Mouse (Mus musculus) small intestine, adult 2 months (tissue): ENCODE measurements around the gene Cabp2. TPM values are rescaled to one million over a fixed set of nuclear protein-coding genes. Genes with fewer than 3 reads are reported as not detected.

Source experiments
- H3K27ac ChIP-seq: fragments of 200-500 bp; 2 replicates; pipeline ENCODE4 v1.5.1; 2012; ENCODE audit warnings: low read depth, low read length, control low read depth, inconsistent platforms; ENCODE audit not compliant: insufficient read depth
- H3K27me3 ChIP-seq: fragments of 200-500 bp; 2 replicates; pipeline ENCODE4 v1.6.1; 2012; ENCODE audit warnings: mild to moderate bottlenecking, moderate library complexity, low read length, inconsistent platforms; ENCODE audit not compliant: control insufficient read depth, insufficient read depth
- H3K36me3 ChIP-seq: fragments of 200-500 bp; 2 replicates; pipeline ENCODE4 v1.6.1; 2012; ENCODE audit warnings: mild to moderate bottlenecking, low read length, control low read depth, inconsistent platforms; ENCODE audit not compliant: control insufficient read depth, insufficient read depth
- H3K4me1 ChIP-seq: fragments of 200-500 bp; 2 replicates; pipeline ENCODE4 v1.6.1; 2012; ENCODE audit warnings: low read length, inconsistent platforms, mixed read lengths; ENCODE audit not compliant: control insufficient read depth, insufficient read depth, insufficient read length
- H3K4me3 ChIP-seq: fragments of 200-500 bp; 2 replicates; pipeline ENCODE4 v1.5.1; 2012; ENCODE audit warnings: low read depth, mild to moderate bottlenecking, control low read depth, inconsistent platforms, low read length, moderate library complexity
- CTCF ChIP-seq: fragments of 200-500 bp; IDR thresholded peaks from 2 replicates; pipeline ENCODE4 v1.5.1; 2012; ENCODE audit warnings: low read depth, mild to moderate bottlenecking, control low read depth, inconsistent platforms, low read length, moderate library complexity, mixed read lengths; ENCODE audit not compliant: insufficient replicate concordance, insufficient read length; ENCODE audit errors: extremely low read depth
- POLR2A ChIP-seq: fragments of 200-500 bp; IDR thresholded peaks from 2 replicates; pipeline ENCODE4 v1.6.1; 2012; ENCODE audit warnings: low read depth, mild to moderate bottlenecking, control low read depth, inconsistent platforms, low read length, moderate library complexity
- WGBS: fragments of 180-500 bp; shearing (Covaris S2); methylation state at CpG from one replicate; pipeline ENCODE4 v1.1.7; 2018; 5-methylcytosine and 5-hydroxymethylcytosine counted together
- polyA plus RNA-seq: library from polyadenylated mRNA; depleted of rRNA; stranded (reverse); fragments of >200 nt; gene quantifications from 2 replicates; pipeline ENCODE4 v1.2.3, GENCODE M21; 2012

Cabp2 gene
- polyA plus RNA-seq, 1 experiment = not detected

GRCm38 (mm10) chr19:4084984-4085383, 3.6 kb downstream of the Cabp2 start:
- Histone ChIP-seq H3K27me3 (no peaks in the 10 kb centered on the region), H3K27ac (no peak overlapping the region), H3K36me3 (no peaks in the 10 kb centered on the region), H3K4me3 (no peak overlapping the region), H3K4me1 (no peaks in the 10 kb centered on the region)
- TF ChIP-seq POLR2A = no peak
- TF ChIP-seq CTCF = 0 out of 2 replicates have a peak, but pooled peaks have one; percentile 24
- 85% methylated on average over 1 of the region's 1 CpGs for WGBS

GRCm38 (mm10) chr19:4086156-4086555, 4.8 kb downstream of the Cabp2 start:
- WGBS = 91% methylated on average over 15 of the region's 15 CpGs
- H3K4me1 ChIP-seq = no peaks in the 10 kb centered on the region
- TF ChIP-seq CTCF (no peak), POLR2A (no peak)
- H3K27ac ChIP-seq = no peak overlapping the region
- H3K36me3 ChIP-seq = no peaks in the 10 kb centered on the region
- H3K4me3 ChIP-seq = no peak overlapping the region
- H3K27me3 ChIP-seq = no peaks in the 10 kb centered on the region

GRCm38 (mm10) chr19:4087090-4087489, 5.7 kb downstream of the Cabp2 start:
- TF ChIP-seq CTCF (no peak), POLR2A (no peak)
- WGBS = 73% methylated on average over 5 of the region's 5 CpGs
- no peaks in the 10 kb centered on the region for H3K27me3 ChIP-seq
- no peak overlapping the region for H3K27ac ChIP-seq
- H3K4me3 ChIP-seq = no peak overlapping the region
- H3K36me3 ChIP-seq = no peaks in the 10 kb centered on the region
- H3K4me1 ChIP-seq = no peaks in the 10 kb centered on the region

- H3K27ac ChIP-seq = no peak overlapping the region
- H3K4me3 ChIP-seq = no peak overlapping the region
- H3K27me3 ChIP-seq = no peaks in the 10 kb centered on the region
- peaks cover 4% of the 10 kb centered on the region; the same call in 1 of the 2 replicates for H3K4me1 ChIP-seq
- no peaks in the 10 kb centered on the region for H3K36me3 ChIP-seq
- WGBS = 34% methylated on average over 5 of the region's 5 CpGs
- no peak for TF ChIP-seq CTCF
- TF ChIP-seq POLR2A = no peak
These were observed 6.8 kb downstream of the Cabp2 start for GRCm38 (mm10) chr19:4088146-4088545.

- Histone ChIP-seq H3K27ac (no peak overlapping the region), H3K4me3 (no peak overlapping the region), H3K27me3 (no peaks in the 10 kb centered on the region), H3K4me1 (peaks cover 8% of the 10 kb centered on the region), H3K36me3 (no peaks in the 10 kb centered on the region)
- TF ChIP-seq CTCF = no peak
- no peak for TF ChIP-seq POLR2A
- 73% methylated on average over 6 of the region's 6 CpGs for WGBS
These were observed 7.8 kb downstream of the Cabp2 start for GRCm38 (mm10) chr19:4089128-4089527.

GRCm38 (mm10) chr19:4090446-4090845, 9.1 kb downstream of the Cabp2 start:
- no peak for TF ChIP-seq CTCF
- TF ChIP-seq POLR2A = no peak
- 90% methylated on average over 3 of the region's 3 CpGs for WGBS
- peaks cover 10% of the 10 kb centered on the region for H3K4me1 ChIP-seq

GRCm38 (mm10) chr19:4091383-4091782, 10.0 kb downstream of the Cabp2 start:
- TF ChIP-seq POLR2A = no peak
- TF ChIP-seq CTCF = no peak
- WGBS = 72% methylated on average over 2 of the region's 2 CpGs

More at GRCm38 (mm10) chr19:4090446-4090845, 9.1 kb downstream of the Cabp2 start:
- Histone ChIP-seq H3K4me3 (no peak overlapping the region), H3K36me3 (no peaks in the 10 kb centered on the region), H3K27me3 (no peaks in the 10 kb centered on the region), H3K27ac (no peak overlapping the region)

GRCm38 (mm10) chr19:4092750-4093149, 11.4 kb downstream of the Cabp2 start:
- no peaks in the 10 kb centered on the region for H3K36me3 ChIP-seq
- no peaks in the 10 kb centered on the region for H3K27me3 ChIP-seq
- 41% methylated on average over 3 of the region's 3 CpGs for WGBS
- no peak overlapping the region for H3K4me3 ChIP-seq
- peaks cover 16% of the 10 kb centered on the region for H3K4me1 ChIP-seq
- no peak overlapping the region for H3K27ac ChIP-seq
- TF ChIP-seq CTCF = no peak
- TF ChIP-seq POLR2A = no peak

More at GRCm38 (mm10) chr19:4091383-4091782, 10.0 kb downstream of the Cabp2 start:
- Histone ChIP-seq H3K4me3 (no peak overlapping the region), H3K27ac (no peak overlapping the region), H3K4me1 (peaks cover 12% of the 10 kb centered on the region), H3K36me3 (no peaks in the 10 kb centered on the region), H3K27me3 (no peaks in the 10 kb centered on the region)
